Mouse (Mus musculus): ENCODE measurements around the gene Olfr1386.
"Not testable (repeated sequence)": the region's sequence is repeated elsewhere in the genome, so short reads cannot be mapped to it uniquely, and the experiment has no call there.

DNA sequence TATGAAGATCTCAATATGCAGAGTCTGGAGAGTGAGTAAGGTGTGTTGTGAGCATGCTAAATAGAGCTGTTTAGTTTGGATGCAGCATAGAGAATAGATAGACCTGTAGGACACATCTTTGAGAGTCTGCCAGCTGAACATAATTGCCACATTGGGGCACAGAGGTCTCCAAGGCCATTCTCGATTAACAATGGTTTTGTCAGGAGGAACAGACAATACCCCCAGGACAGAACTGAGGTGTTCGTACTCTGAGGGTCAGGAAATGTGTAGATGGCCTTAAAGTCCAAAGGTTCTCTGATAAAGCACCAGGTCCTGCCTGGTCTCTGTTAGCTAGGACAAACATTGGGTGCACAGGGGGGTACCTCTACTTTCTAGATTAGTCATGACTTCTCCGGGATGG is at the start of gene Olfr1386:
- not testable (repeated sequence) for TF ChIP-seq TAL1, GATA1 (IDR thresholded peaks at IDR 0.05; ENCODE audit: low read length)

All from erythroblast, embryonic 14.5 days (primary cell).